Mouse (Mus musculus) lung, postnatal 4 days (tissue): Measurements from ENCODE around the gene Birc2.

Experiments used
- DNase-seq, 2 experiments: peaks; one replicate each; pipeline ENCODE4 v3.0.0; 2021

Gene Birc2

DNA sequence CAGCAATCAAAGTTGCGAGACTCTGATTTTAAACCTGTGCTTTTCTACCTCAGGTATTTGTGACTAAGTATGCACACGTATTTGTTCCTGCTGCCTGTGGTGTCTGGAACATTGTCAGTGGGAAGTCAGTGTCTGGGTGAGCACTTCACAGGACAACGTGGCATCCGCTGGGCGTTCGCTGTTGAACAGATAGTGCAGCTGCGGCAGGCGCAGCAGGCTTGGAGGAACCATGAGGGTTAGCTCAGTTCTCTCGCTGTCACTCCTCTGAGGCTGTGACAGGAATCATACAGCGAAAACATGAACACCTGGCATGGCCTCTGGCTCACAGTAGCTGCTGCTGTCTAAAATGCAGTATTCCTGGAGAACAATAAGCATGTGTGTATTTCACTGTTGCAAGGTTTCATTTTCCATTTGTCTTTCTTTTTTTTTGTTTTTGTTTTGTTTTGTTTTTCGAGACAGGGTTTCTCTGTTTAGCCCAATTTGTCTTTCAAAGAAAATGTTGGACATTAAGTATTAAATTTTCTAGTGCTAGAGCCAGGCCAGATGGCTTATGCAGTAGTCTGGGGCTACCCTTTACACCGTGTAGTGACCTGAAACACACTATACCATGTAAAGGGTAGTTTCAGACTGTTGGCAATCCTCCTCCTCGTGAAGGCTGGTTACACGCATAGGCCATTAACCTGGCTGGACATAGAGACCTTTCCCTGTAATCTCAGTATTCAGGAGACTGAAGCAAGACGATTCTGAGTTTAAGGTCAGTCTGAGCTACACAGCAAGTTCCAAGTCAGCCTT is 52.8 kb downstream of the Birc2 start:
- DNase-seq: no peak

DNA sequence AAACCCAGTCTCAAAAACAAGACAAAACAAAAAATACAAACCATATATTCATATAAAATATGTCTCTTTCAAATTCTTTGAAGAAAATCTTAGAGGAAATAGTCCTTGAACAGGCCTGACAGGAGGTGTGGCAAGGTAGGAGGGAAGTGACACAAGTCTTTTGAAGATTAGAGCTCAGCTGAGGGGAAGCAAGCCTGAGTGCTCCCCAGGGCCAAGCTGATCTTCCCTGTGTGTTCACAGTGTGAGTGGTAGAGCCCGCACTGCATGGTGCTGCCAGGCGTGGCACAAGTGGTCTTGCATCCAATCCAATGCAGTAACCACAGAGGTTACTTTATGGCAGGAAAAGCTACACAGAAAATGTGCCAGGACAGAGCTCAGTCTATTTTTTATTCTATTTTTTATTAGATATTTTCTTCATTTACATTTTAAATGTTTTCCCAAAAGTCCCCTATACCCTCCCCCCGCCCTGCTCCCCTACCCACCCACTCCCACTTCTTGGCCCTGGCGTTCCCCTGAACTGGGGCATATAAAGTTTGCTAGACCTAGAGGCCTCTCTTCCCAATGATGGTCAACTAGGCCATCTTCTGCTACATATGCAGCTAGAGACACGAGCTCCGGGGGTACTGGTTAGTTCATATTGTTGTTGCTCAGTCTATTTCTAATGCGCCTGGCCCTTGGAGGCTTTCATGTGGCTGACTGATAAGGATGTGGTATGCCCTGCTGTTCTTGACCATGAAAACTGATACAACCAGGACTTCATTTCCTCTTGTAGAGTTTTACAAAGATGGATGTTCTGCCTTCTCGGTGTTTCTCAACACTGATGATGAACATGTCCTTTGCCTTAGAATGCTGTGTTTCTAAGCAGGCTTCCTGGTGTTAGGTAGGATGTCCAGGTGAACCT is 56.4 kb downstream of the Birc2 start:
- no peak for DNase-seq

DNA sequence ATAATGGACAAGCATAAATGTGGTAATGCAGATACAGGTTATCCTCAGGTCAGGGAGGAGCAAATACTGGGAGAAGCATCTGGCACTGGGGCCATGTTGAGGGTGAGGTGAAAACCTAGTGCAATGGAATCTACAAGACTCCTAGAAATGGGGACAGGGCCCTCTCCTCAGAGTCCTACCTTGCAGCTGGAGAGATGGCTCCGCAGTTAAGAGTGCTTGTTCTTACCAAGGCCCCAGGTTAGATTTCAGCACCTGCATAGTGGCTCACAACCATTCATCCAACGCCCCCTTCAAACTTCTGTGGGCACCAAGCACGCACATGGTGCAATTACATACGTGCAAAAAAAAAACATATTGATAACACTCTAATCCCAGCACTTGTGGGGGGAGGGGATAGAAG is 57.1 kb downstream of the Birc2 start:
- DNase-seq: no peak

DNA sequence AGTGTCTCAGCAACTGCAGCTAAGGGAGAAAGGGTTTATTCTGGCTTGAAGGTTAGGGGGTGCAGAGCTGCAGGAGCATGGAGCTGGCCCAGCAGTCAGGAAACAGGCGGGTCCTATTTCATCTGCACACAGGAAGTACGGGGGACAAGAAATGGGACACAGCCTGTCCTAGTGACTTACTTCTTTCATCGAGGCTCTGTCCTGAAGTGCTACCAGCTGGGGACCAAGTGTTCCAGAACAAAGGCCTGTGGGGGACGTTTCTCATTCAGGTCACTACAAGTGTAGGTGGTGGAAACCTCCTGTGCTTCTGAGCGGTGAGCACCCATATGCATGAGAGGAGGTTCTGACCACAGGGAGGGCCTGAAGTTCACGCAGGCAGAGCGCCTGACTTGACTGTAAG is 58.1 kb downstream of the Birc2 start:
- DNase-seq: no peak

DNA sequence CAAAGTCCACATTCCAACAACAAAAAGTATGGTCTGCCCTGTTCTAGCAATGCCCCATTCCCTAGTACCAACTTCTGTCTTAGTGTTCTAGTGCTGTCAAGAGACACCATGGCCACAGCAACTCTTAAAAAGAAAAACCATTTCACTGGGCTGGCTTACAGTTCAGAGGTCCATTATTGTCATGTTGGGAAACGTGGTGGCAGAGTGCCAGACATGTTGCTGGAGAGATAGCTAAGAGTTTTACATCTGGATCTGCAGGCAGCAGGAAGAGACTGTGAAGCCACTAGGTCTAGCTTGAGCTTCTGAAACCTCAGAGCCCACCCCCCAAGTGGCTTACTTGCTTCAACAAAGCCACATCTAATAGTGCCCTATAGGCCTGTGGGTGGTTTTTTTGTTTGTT is 59.2 kb downstream of the Birc2 start:
- DNase-seq: no peak

DNA sequence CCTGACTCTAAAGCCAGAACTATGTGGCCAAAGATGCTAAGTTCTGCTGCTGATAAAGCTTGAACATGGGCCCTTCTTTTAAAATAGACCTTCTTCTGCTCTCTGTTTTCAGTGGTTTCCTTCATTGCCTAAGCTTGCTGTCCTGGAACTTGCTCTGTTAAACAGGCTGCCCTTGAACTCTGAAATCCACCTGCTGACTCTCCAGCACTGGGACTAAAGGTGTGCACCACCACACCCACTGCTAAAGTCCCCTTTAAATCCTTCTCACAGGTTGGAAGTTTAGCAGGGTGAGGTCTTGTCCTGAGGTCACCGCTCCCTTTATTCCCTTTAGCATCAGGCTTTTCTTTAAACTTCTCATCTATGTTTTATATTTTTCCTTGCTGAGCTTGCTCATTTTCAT is 59.9 kb downstream of the Birc2 start:
- DNase-seq: no peak

DNA sequence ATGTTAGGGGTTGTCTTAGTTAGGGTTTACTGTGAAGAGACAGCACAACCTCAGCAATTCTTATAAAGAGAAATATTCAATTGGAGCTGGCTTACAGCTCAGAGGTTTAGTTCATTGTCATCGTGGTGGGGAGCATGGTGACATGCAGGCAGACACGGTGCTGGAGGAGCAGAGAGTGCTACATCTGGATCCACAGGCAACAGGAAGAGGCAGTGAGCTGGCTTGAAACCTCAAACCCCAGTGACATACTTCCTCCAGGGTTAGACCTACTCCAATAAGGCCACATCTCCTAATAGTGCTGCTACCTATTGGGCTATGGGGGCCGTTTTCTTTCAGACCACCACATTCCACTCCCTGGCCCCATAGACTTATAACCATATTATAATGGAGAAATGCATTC is 60.9 kb downstream of the Birc2 start:
- no peak for DNase-seq

DNA sequence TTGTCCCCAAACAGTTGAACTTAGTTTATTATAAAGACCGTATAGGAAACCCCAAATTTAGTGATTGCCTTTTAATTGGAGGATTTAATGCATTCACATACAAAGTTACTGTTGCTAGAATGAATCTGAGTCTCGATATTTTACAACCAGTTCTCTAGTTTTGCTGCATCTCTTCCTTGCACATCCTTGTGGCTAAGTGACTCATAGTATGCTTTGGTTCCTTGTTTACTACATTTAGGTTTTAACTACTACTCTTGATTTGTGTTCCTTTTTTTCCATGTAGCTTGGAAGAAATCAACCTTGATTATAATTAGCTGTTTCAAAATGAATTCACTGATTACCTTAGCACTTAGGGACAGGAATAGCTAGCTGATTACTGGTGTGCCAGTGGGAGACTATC is 61.9 kb downstream of the Birc2 start:
- no peak for DNase-seq

DNA sequence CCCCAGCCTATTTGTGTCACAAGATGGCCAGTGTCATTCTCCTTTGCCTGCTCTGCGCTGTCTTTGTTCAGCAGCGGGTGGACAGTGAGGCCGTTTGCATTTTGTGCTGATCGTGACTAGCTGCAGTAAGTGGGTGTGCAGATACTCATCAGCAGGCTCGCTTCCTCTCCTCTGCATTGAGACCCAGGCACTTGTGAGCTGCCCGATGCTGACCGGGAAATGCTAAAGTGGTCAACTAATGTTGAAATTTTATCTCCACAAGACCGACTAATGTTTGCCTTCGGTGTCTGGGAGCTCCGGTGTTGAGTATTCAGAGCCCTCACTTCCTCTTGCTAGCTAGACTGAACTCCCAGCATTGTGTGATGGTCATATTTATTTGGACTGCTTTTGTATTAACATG is 62.3 kb downstream of the Birc2 start:
- no peak for DNase-seq

DNA sequence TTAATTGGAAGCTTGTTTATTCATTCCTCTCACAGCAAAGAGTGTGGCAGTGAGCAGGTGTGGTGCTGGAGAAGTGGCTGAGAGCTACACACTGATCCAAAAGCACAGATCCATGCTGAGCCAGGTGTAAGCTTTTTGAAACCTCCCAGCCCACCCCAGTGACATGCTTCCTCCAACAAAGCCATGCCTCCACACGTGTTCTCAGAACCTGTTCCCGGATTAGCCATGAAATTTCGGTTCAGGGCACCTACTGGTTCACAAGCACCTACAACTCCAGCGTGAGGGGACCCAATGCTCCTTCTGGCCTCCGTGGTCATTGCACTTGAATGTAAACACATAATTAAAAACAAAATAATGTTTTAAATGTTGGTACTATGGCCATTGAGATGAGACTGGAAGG is 63.2 kb downstream of the Birc2 start:
- DNase-seq: no peak

DNA sequence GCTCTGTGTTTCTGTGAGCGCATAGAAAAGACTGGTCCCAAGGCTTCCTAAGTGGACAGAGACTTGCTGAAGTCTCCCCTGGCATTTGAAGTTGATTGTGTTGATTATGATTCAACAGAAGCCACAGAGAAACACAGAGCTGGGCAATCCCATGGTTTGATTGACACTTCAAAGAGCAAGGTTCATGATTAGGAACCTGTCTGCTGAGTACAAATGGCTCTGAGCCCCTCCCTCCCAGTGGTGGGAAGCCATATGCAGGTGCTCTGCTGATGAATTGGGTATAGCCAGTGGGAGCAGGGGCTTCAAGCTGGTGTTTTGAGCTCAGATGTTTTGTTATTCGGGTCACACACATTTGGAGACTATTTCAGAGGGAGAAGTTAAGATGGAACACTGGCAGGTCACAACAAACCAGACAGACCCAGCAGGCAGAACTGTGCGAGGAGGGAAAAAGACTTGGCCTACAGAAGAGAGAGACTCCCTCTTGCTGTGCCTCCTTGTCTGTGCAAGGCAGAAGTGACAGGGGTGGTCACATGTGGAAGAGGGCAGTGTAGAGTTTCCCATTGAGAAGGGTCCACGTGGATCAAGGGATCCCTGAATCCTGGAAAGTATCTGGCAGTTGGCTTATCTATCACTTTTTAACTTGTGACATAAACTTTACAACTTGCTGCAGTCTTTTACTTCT is 64.0 kb downstream of the Birc2 start:
- no peak for DNase-seq

DNA sequence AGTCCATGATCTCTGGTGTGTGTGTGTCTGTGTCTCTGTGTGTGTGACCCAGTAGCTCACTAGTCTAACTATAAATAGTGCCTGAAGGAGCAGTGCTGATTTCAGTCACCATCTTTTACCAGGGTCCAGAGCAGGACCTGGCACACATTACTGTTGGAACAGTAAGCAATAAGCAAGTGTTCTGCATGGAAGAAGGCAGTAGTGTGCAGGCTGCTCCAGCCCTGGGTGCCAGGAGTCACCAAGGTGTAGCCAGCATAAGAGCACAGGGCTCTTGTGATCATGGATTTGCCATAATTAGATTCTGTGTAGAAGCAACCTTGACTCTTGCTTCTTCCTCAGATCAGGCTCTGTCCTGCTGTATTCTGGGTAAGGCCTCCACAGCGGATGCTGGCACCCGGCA is 64.5 kb downstream of the Birc2 start:
- no peak for DNase-seq

DNA sequence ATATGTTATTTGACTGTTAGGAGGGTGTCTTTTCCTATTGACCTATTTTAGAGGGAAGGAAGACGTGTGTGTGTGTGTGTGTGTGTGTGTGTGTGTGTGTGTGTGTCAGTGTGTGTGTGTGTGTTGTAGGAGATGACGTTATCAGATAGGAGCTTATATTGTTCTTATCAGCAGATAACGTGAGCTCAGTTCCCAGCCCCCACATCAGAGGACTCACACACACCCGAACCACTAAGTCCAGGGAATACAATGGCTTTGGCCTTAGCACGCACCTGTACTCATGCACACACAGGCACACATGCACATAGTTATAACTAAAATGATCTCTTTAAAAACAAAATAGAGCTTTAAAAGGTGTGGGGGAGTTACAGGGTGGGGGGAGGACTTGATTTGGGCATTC is 67.4 kb downstream of the Birc2 start:
- no peak for DNase-seq

DNA sequence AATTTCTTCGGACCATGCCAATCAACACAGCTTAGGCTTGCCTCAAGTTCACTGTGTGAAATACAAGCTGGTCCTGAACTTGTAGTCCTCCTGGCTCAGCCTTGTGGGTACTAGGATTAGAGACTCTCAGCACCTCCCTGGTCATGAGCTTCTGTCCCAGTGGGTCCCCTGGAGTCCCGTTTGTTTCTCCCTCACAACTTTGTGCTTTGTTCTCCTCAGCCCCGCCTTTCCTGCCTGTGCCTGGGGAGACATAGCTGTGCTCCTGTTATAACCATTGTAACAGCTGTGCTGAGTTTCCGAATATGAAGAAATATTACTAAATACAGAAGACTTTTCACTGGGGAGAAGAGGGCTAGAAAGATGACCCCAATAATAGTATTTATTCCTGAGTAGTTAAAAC is 67.8 kb downstream of the Birc2 start:
- no peak for DNase-seq
